Mouse (Mus musculus) liver, embryonic 15.5 days (tissue): ENCODE data around the gene Slit3. TPM values are rescaled to one million over a fixed set of nuclear protein-coding genes. Genes with fewer than 3 reads are reported as not detected.

Experiments used
- ATAC-seq: fragments of 200-750 bp; cut with Nextera tagmentation; 2 replicates; pipeline ENCODE4 v1.8.0; 2017; ENCODE audit warnings: moderate number of reproducible peaks, mild to moderate bottlenecking, moderate library complexity; ENCODE audit not compliant: insufficient read depth
- H3K27ac ChIP-seq: fragments of 300-500 bp; sonication (generic); replicated peaks from 2 replicates; pipeline ENCODE4 v1.5.1; 2015; ENCODE audit warnings: mild to moderate bottlenecking, inconsistent platforms
- H3K27me3 ChIP-seq: fragments of 300-500 bp; sonication (generic); 2 replicates; pipeline ENCODE4 v1.6.1; 2015; ENCODE audit warnings: mild to moderate bottlenecking, inconsistent platforms
- H3K36me3 ChIP-seq: fragments of 300-500 bp; sonication (generic); replicated peaks from 2 replicates; pipeline ENCODE4 v1.6.1; 2015; ENCODE audit warnings: moderate library complexity, mild to moderate bottlenecking, inconsistent platforms
- H3K4me1 ChIP-seq: fragments of 300-500 bp; sonication (generic); replicated peaks from 2 replicates; pipeline ENCODE4 v1.6.1; 2015; ENCODE audit warnings: inconsistent platforms
- H3K4me2 ChIP-seq: fragments of 300-500 bp; sonication (generic); 2 replicates; pipeline ENCODE4 v1.6.1; 2015; ENCODE audit warnings: moderate library complexity, mild to moderate bottlenecking, inconsistent platforms
- H3K4me3 ChIP-seq: fragments of 300-500 bp; sonication (generic); replicated peaks from 2 replicates; pipeline ENCODE4 v1.5.1; 2015; ENCODE audit warnings: mild to moderate bottlenecking, inconsistent platforms
- H3K9ac ChIP-seq: fragments of 300-500 bp; sonication (generic); 2 replicates; pipeline ENCODE4 v1.6.1; 2015; ENCODE audit warnings: moderate library complexity, mild to moderate bottlenecking, inconsistent platforms
- H3K9me3 ChIP-seq: fragments of 300-500 bp; sonication (generic); replicated peaks from 2 replicates; pipeline ENCODE4 v1.6.1; 2016; ENCODE audit warnings: inconsistent platforms
- WGBS: fragments of 180-500 bp; shearing (Covaris S2); methylation state at CpG from one replicate; pipeline ENCODE4 v1.1.7; 2015; ENCODE audit warnings: mixed read lengths; ENCODE audit not compliant: insufficient replicate concordance; 5-methylcytosine and 5-hydroxymethylcytosine counted together
- polyA plus RNA-seq: library from polyadenylated mRNA; unstranded; fragments of >200 nt; fragmentation: Nextera tagmentation; extraction: Ambion mirVana; gene quantifications from 2 replicates; pipeline ENCODE4 v1.2.1, GENCODE M21; 2015

Gene Slit3
- polyA plus RNA-seq, 1 experiment from 2014 or later, result 0.20 TPM

- Histone ChIP-seq H3K4me2 (no peak overlapping the region), H3K9ac (no peak overlapping the region), H3K9me3 (no peaks in the 10 kb centered on the region), H3K36me3 (no peaks in the 10 kb centered on the region), H3K4me3 (no peak overlapping the region), H3K4me1 (no peaks in the 10 kb centered on the region), H3K27ac (no peak overlapping the region), H3K27me3 (no peaks in the 10 kb centered on the region)
- 63% methylated on average over 3 of the region's 3 CpGs for WGBS
- no peak for ATAC-seq
Measured at GRCm38 (mm10) chr11:35246623-35247022, 125.6 kb downstream of the Slit3 start.

- Histone ChIP-seq H3K4me1 (no peaks in the 10 kb centered on the region), H3K36me3 (no peaks in the 10 kb centered on the region), H3K9ac (no peak overlapping the region), H3K27me3 (no peaks in the 10 kb centered on the region), H3K9me3 (no peaks in the 10 kb centered on the region), H3K4me2 (no peak overlapping the region), H3K27ac (no peak overlapping the region), H3K4me3 (no peak overlapping the region)
- 53% methylated on average over 5 of the region's 5 CpGs for WGBS
- ATAC-seq, result no peak
Measured at GRCm38 (mm10) chr11:35248088-35248487, 127.1 kb downstream of the Slit3 start.

GRCm38 (mm10) chr11:35250871-35251418 lies 129.9 kb downstream of the Slit3 start:
- Histone ChIP-seq H3K9ac (no peak overlapping the region), H3K27ac (no peak overlapping the region), H3K4me1 (no peaks in the 10 kb centered on the region), H3K27me3 (no peaks in the 10 kb centered on the region), H3K36me3 (no peaks in the 10 kb centered on the region), H3K9me3 (no peaks in the 10 kb centered on the region), H3K4me3 (no peak overlapping the region), H3K4me2 (no peak overlapping the region)
- no peak for ATAC-seq
- WGBS, result 32% methylated on average over 4 of the region's 4 CpGs

GRCm38 (mm10) chr11:35251910-35252309 lies 130.9 kb downstream of the Slit3 start:
- no peaks in the 10 kb centered on the region for H3K4me1 ChIP-seq
- H3K4me2 ChIP-seq, result no peak overlapping the region
- 51% methylated on average over 4 of the region's 4 CpGs for WGBS
- H3K27ac ChIP-seq, result no peak overlapping the region
- H3K4me3 ChIP-seq, result no peak overlapping the region
- no peaks in the 10 kb centered on the region for H3K9me3 ChIP-seq
- H3K36me3 ChIP-seq, result no peaks in the 10 kb centered on the region
- no peaks in the 10 kb centered on the region for H3K27me3 ChIP-seq
- H3K9ac ChIP-seq, result no peak overlapping the region
- no peak for ATAC-seq

GRCm38 (mm10) chr11:35257351-35257750 lies 136.3 kb downstream of the Slit3 start:
- H3K4me2 ChIP-seq, result no peak overlapping the region
- H3K27ac ChIP-seq, result no peak overlapping the region
- no peak overlapping the region for H3K9ac ChIP-seq
- no peak overlapping the region for H3K4me3 ChIP-seq
- no peaks in the 10 kb centered on the region for H3K4me1 ChIP-seq
- ATAC-seq, result no peak
- H3K27me3 ChIP-seq, result no peaks in the 10 kb centered on the region
- H3K36me3 ChIP-seq, result no peaks in the 10 kb centered on the region
- no peaks in the 10 kb centered on the region for H3K9me3 ChIP-seq
- WGBS, result 58% methylated on average over 6 of the region's 6 CpGs

GRCm38 (mm10) chr11:35261562-35262087 lies 140.6 kb downstream of the Slit3 start:
- no peak overlapping the region for H3K27ac ChIP-seq
- WGBS, result 71% methylated on average over 10 of the region's 10 CpGs
- no peak overlapping the region for H3K4me2 ChIP-seq
- no peaks in the 10 kb centered on the region for H3K36me3 ChIP-seq
- H3K9me3 ChIP-seq, result no peaks in the 10 kb centered on the region
- H3K9ac ChIP-seq, result no peak overlapping the region
- H3K4me1 ChIP-seq, result no peaks in the 10 kb centered on the region
- no peak overlapping the region for H3K4me3 ChIP-seq
- ATAC-seq, result no peak
- H3K27me3 ChIP-seq, result no peaks in the 10 kb centered on the region

- H3K4me2 ChIP-seq, result no peak overlapping the region
- H3K4me1 ChIP-seq, result no peaks in the 10 kb centered on the region
- H3K27me3 ChIP-seq, result no peaks in the 10 kb centered on the region
- H3K4me3 ChIP-seq, result no peak overlapping the region
- no peak overlapping the region for H3K9ac ChIP-seq
- no peak overlapping the region for H3K27ac ChIP-seq
- 61% methylated on average over 12 of the region's 12 CpGs for WGBS
- ATAC-seq, result no peak
- no peaks in the 10 kb centered on the region for H3K9me3 ChIP-seq
- no peaks in the 10 kb centered on the region for H3K36me3 ChIP-seq
Measured at GRCm38 (mm10) chr11:35262289-35262941, 141.4 kb downstream of the Slit3 start.

GRCm38 (mm10) chr11:35264749-35265148 lies 143.7 kb downstream of the Slit3 start:
- ATAC-seq, result no peak
- Histone ChIP-seq H3K4me1 (no peaks in the 10 kb centered on the region), H3K4me2 (no peak overlapping the region), H3K4me3 (no peak overlapping the region), H3K36me3 (no peaks in the 10 kb centered on the region), H3K27me3 (no peaks in the 10 kb centered on the region), H3K9me3 (no peaks in the 10 kb centered on the region), H3K9ac (no peak overlapping the region), H3K27ac (no peak overlapping the region)
- WGBS, result 55% methylated on average over 3 of the region's 3 CpGs

GRCm38 (mm10) chr11:35270396-35270795 lies 149.4 kb downstream of the Slit3 start:
- Histone ChIP-seq H3K27ac (no peak overlapping the region), H3K4me2 (no peak overlapping the region), H3K9ac (no peak overlapping the region), H3K4me3 (no peak overlapping the region), H3K36me3 (no peaks in the 10 kb centered on the region), H3K4me1 (no peaks in the 10 kb centered on the region), H3K27me3 (no peaks in the 10 kb centered on the region), H3K9me3 (no peaks in the 10 kb centered on the region)
- no peak for ATAC-seq
- 75% methylated on average over 9 of the region's 9 CpGs for WGBS

GRCm38 (mm10) chr11:35273416-35273815 lies 152.4 kb downstream of the Slit3 start:
- Histone ChIP-seq H3K27ac (no peak overlapping the region), H3K4me2 (no peak overlapping the region), H3K4me3 (no peak overlapping the region), H3K36me3 (no peaks in the 10 kb centered on the region), H3K9ac (no peak overlapping the region), H3K9me3 (no peaks in the 10 kb centered on the region), H3K4me1 (no peaks in the 10 kb centered on the region), H3K27me3 (no peaks in the 10 kb centered on the region)
- no peak for ATAC-seq
- 58% methylated on average over 10 of the region's 10 CpGs for WGBS

GRCm38 (mm10) chr11:35274036-35274435 lies 153.0 kb downstream of the Slit3 start:
- Histone ChIP-seq H3K4me1 (no peaks in the 10 kb centered on the region), H3K27me3 (no peaks in the 10 kb centered on the region), H3K36me3 (no peaks in the 10 kb centered on the region), H3K4me2 (no peak overlapping the region), H3K27ac (no peak overlapping the region), H3K4me3 (no peak overlapping the region), H3K9me3 (no peaks in the 10 kb centered on the region), H3K9ac (no peak overlapping the region)
- ATAC-seq, result no peak
- 77% methylated on average over 3 of the region's 3 CpGs for WGBS

GRCm38 (mm10) chr11:35275300-35275699 lies 154.3 kb downstream of the Slit3 start:
- Histone ChIP-seq H3K9ac (no peak overlapping the region), H3K4me2 (no peak overlapping the region), H3K36me3 (no peaks in the 10 kb centered on the region), H3K27ac (no peak overlapping the region), H3K4me3 (no peak overlapping the region), H3K27me3 (no peaks in the 10 kb centered on the region), H3K9me3 (no peaks in the 10 kb centered on the region), H3K4me1 (no peaks in the 10 kb centered on the region)
- WGBS, result 60% methylated on average over 7 of the region's 7 CpGs
- no peak for ATAC-seq
